ENCODE assay signal across 11 mouse cellular contexts in the genomic region with DNA sequence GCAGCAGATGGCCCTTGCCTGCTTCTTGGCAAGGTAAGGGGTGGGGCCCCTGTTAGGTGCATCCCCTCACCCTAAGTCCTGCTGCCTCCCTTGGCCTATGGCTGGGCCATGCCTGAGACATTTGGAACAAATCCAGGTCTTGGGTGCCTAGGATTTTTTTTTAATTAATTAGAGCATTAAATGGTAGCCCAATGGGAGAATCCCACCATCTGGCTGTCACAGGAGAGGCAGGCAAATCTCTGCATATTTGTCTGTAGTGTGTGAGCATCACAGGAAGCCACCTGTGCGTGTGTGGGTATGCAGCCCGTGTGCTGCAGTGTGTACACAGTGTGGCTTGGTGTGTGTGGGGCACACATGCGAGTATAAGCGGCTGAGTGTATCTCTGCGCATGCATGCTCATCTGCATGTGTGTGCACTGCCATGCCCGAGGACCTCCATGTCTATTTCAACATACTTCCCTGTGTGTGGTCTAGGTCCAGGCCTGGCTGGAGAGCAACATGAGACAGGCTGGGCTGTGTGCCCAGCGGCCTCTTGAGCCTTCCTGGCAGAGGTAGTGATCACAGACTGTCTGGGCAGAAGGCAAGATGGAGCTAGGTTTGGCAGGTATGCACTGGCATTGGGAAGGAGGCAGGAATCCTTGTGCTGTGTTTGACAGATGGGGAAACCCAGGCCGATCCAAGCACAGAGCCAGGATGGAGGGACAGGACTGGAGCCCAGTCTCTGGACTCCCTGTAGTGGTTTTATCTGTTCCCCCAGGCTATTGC. TPM values are rescaled to one million over a fixed set of nuclear protein-coding genes. Genes with fewer than 3 reads are reported as not detected.
A peak's percentile ranks its signal among the peaks of the same experiment; 100 is the strongest.
DNase-seq lines count a peak whose midpoint lies in the region; ATAC-seq lines count a peak whose summit lies in the region.
"Had no signal": no experiment of that assay in that cellular context is flagged by ENCODE, and none has a peak within 500 bp of the region (broad histone marks: within the 10 kb centered on the region; RNA-seq: fewer than 3 reads in every experiment).

No protein-coding gene starts in this region.

- H3K36me3 ChIP-seq in kidney, embryonic 15.5 days: no peaks in the 10 kb centered on the region
- H3K36me3 ChIP-seq in midbrain, embryonic 13.5 days: peaks cover 18% of the 10 kb centered on the region

- H3K9ac ChIP-seq in kidney, embryonic 15.5 days: no peak overlapping the region
- H3K9ac ChIP-seq in midbrain, embryonic 13.5 days (replicated peaks): peak overlapping the region; percentile 37; the same call in 1 of the 2 replicates

- no peak overlapping the region for H3K4me3 ChIP-seq in kidney, embryonic 15.5 days (replicated peaks)
- H3K4me3 ChIP-seq in midbrain, embryonic 13.5 days (replicated peaks): no peak overlapping the region
- H3K4me3 ChIP-seq: myocyte had no signal

- WGBS in kidney, embryonic 15.5 days: 78% methylated on average over 8 of the region's 8 CpGs
- 85% methylated on average over 8 of the region's 8 CpGs for WGBS in midbrain, embryonic 13.5 days

- H3K9me3 ChIP-seq in kidney, embryonic 15.5 days (replicated peaks): no peaks in the 10 kb centered on the region
- no peaks in the 10 kb centered on the region for H3K9me3 ChIP-seq in midbrain, embryonic 13.5 days
- H3K9me3 ChIP-seq: G1E had no signal

- H3K27me3 ChIP-seq in kidney, embryonic 15.5 days: no peaks in the 10 kb centered on the region
- H3K27me3 ChIP-seq in midbrain, embryonic 13.5 days: no peaks in the 10 kb centered on the region

- DNase-seq in kidney, adult 9 months: peak; percentile 40
- peak; percentile 94 for DNase-seq in cerebellum, adult 11 months
- DNase-seq in gastrocnemius, postnatal 14 days: peak; percentile 45
- no peak for DNase-seq in right cerebral cortex, adult 2 months (ENCODE audit: low spot score in 2 of 2)
- no peak for DNase-seq in c-Kit-positive CD71-positive TER-119-positive erythroid progenitor cells, embryonic 14.5 days (ENCODE audit: low spot score)
- DNase-seq in right cerebral cortex, adult 18-20 months: no peak
- DNase-seq: thymus, postnatal 36 days had no signal

- H3K27ac ChIP-seq in kidney, embryonic 15.5 days: no peak overlapping the region
- 0 out of 2 replicates have a peak overlapping the region, but pooled peaks have one; percentile 56 for H3K27ac ChIP-seq in midbrain, embryonic 13.5 days

- ATAC-seq in kidney, embryonic 15.5 days (replicated peaks; ENCODE audit: low FRiP score): no peak
- ATAC-seq in midbrain, embryonic 13.5 days: no peak

- no peak overlapping the region for H3K4me2 ChIP-seq in kidney, embryonic 15.5 days
- H3K4me2 ChIP-seq in midbrain, embryonic 13.5 days (replicated peaks): no peak overlapping the region; the same call in 1 of the 2 replicates

- peaks cover 29% of the 10 kb centered on the region for H3K4me1 ChIP-seq in kidney, embryonic 15.5 days
- peaks cover 97% of the 10 kb centered on the region for H3K4me1 ChIP-seq in midbrain, embryonic 13.5 days (replicated peaks)

- intact Hi-C loops in gastrocnemius, postnatal 14 days (cut with DNase I; ENCODE audit: low total_unique reads): no loop called here

RNA-seq across cellular contexts. Expression of a gene that starts 19.0 kb away (rescaled TPM):
- polyA plus RNA-seq in kidney, embryonic 15.5 days (2015; fragmentation: Nextera tagmentation; extraction: Ambion mirVana): 2.2 and 2.6 TPM in 2 replicates
- total RNA-seq in gastrocnemius, postnatal 14 days (2021): under 1 TPM; 0.25 to 0.51 TPM
- polyA plus RNA-seq in midbrain, embryonic 13.5 days (2015; fragmentation: Nextera tagmentation; extraction: Ambion mirVana): 39.2 and 50.0 TPM in 2 replicates

RNA-seq across cellular contexts. Expression of a gene that starts 58.5 kb away (rescaled TPM):
- polyA plus RNA-seq in kidney, embryonic 15.5 days (2015; fragmentation: Nextera tagmentation; extraction: Ambion mirVana): 199 and 241 TPM in 2 replicates
- total RNA-seq in gastrocnemius, postnatal 14 days (2021): 10 to 100 TPM; 25.9 to 33.0 TPM
- 167 and 169 TPM in 2 replicates for polyA plus RNA-seq in midbrain, embryonic 13.5 days (2015; fragmentation: Nextera tagmentation; extraction: Ambion mirVana)

Comparison
In these comparisons a context has a peak if more than half of its experiments do, and no peak if none do; other contexts are left out.
1. DNase-seq: peak in kidney, adult 9 months (single experiment), cerebellum, adult 11 months (single experiment) and gastrocnemius, postnatal 14 days (single experiment); none in right cerebral cortex, adult 2 months (0 of 2), c-Kit-positive CD71-positive TER-119-positive erythroid progenitor cells, embryonic 14.5 days (single experiment) and right cerebral cortex, adult 18-20 months (single experiment).
2. RNA of a gene that starts 19.0 kb away (polyA plus RNA-seq): 39.2 to 50.0 TPM in midbrain, embryonic 13.5 days; 2.2 to 2.6 TPM in kidney, embryonic 15.5 days; every median in the first group is over 10 times any median in the second.